Mouse (Mus musculus) cerebellum, adult 2 months (tissue): ENCODE measurements around the gene Mettl16.

Experiments
- CTCF ChIP-seq: fragments of 200-500 bp; IDR thresholded peaks from 2 replicates; pipeline ENCODE4 v1.5.1; 2011; ENCODE audit warnings: low read depth, mild to moderate bottlenecking, control low read depth, low read length, moderate library complexity, borderline replicate concordance; ENCODE audit not compliant: insufficient read depth
- POLR2A ChIP-seq: fragments of 200-500 bp; IDR thresholded peaks from 2 replicates; pipeline ENCODE4 v1.6.1; 2011; ENCODE audit warnings: low read length, control low read depth, borderline replicate concordance; ENCODE audit not compliant: insufficient read depth

- no peak for TF ChIP-seq POLR2A
- peak; percentile 12; the same call in 1 of the 2 replicates for TF ChIP-seq CTCF
Measured at GRCm38 (mm10) chr11:74874630-74875029, 104.0 kb downstream of the Mettl16 start.
